Comparison of ENCODE assay signal across 12 mouse cellular contexts in genomic region chr1:134851211-134851610, GRCm38 (mm10).
"Had no signal": no experiment of that assay in that cellular context is flagged by ENCODE, and none has a peak within 500 bp of the region (broad histone marks: within the 10 kb centered on the region; RNA-seq: fewer than 3 reads in every experiment).

No protein-coding gene starts in this region.

- H3K27me3 ChIP-seq: kidney, embryonic 15.5 days; liver, embryonic 13.5 days; midbrain, embryonic 12.5 days; midbrain, embryonic 15.5 days had no signal

- H3K36me3 ChIP-seq: liver, embryonic 13.5 days; midbrain, embryonic 15.5 days had no signal

- H3K4me1 ChIP-seq: kidney, embryonic 15.5 days; midbrain, embryonic 12.5 days had no signal

- H3K27ac ChIP-seq: kidney, embryonic 15.5 days; left cerebral cortex, adult 2 months; liver, embryonic 13.5 days; midbrain, embryonic 12.5 days; midbrain, embryonic 15.5 days had no signal

- H3K4me2 ChIP-seq: kidney, embryonic 15.5 days; liver, embryonic 13.5 days; midbrain, embryonic 12.5 days; midbrain, embryonic 15.5 days had no signal

- DNase-seq: kidney, postnatal 10 days; kidney, postnatal 36 days; layer of hippocampus, postnatal 36 days; liver, embryonic 13.5 days; lung, adult 2 months; lung, postnatal 14 days; lung, postnatal 4 days; thymus, postnatal 25 days had no signal

- ATAC-seq: midbrain, embryonic 15.5 days had no signal

- H3K9ac ChIP-seq: kidney, embryonic 15.5 days; liver, embryonic 13.5 days; midbrain, embryonic 12.5 days; midbrain, embryonic 15.5 days had no signal

- H3K9me3 ChIP-seq: kidney, embryonic 15.5 days; liver, embryonic 13.5 days; midbrain, embryonic 12.5 days; midbrain, embryonic 15.5 days had no signal

- H3K4me3 ChIP-seq: kidney, embryonic 15.5 days; left cerebral cortex, adult 2 months; liver, embryonic 13.5 days; midbrain, embryonic 12.5 days; midbrain, embryonic 15.5 days had no signal
